Mouse (Mus musculus) ES-E14 (cell line): ENCODE results near the gene Zfyve16.

Experiments used
- ZC3H11A ChIP-seq: IDR thresholded peaks from 2 replicates; pipeline ENCODE4 v1.6.1; 2012; ENCODE audit warnings: low read depth, mild to moderate bottlenecking, inconsistent platforms, low read length, borderline replicate concordance
- ZNF384 ChIP-seq: IDR thresholded peaks from 2 replicates; pipeline ENCODE4 v1.6.1; 2012; ENCODE audit warnings: low read depth, low read length, inconsistent platforms

- TF ChIP-seq ZC3H11A, result no peak
- TF ChIP-seq ZNF384, result no peak
These were observed 3.1 kb upstream of the Zfyve16 start for GRCm38 (mm10) chr13:92533801-92534200.
